Mouse (Mus musculus): Measurements from ENCODE around the gene Maco1.

Maco1 gene

DNA sequence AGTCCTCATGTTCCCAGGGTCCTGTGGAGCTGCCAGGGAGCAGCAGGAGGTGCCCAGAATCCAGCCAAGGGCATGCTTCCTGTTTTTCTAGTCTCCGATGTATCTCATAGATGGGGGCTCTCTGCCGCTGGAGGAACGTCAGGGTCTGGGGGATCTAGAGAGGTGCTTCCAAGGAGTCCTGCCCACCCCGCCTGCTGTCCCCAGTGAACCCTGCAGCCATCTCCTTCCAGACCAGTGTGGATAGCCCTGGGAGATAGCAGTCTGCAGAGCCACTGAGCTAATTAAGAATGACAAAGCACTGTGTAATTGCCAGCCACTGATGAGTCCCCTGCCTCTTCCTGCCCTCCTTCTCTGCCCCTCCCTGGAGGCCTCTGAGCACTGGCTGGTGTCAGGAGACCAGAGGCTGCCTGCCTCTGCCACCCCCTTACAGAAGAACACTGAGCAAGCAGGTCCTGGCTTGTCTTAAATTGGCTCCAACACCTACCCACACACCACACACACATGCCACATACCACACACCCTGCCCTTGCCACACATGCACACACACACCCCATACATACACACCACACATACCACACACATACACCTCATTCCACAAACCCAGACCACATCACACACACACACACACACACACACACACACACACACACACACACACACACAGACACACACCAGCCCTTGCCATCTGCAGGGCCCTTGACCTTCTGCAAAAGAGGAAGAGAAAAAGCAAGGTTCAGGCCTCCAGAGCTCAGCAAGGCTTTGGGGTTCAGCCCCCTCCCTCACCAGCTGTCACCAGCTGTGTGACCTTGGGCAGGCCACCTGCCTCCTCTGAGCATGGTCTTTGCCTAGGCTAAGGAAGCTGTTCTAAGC, 80.1 kb downstream of the Maco1 start:
- DNase-seq (ENCODE audit: low spot score), result no peak

DNA sequence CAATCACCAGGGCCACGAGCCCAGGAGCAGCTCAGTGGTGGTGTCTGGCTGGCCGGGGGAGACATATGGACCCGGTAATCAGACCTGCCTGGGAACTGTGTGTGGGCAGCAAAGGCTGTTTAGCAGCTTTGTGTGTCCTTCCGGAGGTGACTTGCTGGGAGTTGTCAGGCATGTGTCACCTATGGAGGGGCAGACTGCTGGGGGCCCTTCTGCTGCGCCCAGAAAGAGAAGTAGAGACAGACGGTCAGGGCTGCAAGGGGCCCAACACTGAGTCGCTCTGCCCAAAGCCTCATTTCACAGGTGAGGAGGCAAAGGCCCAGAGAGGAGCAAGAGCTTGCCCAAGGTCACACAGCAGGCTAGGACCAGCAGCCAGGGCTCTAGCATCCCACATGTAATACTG, 83.3 kb downstream of the Maco1 start:
- no peak for DNase-seq (ENCODE audit: low spot score)

DNA sequence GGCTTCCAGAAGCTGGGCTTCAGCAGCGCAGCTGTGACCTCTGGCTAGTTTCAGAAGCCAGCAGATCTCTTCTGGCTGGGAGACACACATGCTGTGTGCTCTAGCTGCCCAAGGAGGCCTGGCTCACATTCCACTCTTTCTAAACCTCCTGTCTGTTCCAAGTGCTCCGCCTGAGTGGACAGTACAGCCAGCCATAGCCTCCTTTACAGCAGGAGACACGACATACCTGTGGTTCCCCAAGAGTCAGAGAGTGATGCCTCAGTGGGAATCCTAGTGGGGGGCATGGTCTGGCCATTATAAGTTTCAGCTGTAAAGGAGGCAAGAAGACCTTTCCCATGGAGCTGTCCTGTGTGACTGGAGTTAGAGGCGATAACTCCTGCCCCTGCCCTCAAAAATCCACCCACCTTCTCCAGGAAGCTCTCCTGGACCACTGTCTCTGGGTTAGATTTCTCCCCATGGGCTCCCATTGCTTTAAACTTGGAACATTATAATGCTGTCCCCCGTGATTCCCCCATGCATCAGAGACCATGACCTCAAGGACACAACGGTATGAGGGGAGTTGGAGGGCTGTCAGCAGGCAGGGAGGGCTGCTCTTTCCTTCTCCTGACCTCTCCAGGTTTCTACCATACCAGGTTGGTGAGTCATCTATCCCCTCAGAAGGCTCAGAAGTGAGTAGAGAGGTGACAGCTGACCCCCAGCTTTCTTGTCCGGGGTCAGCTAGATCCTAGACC, 83.9 kb downstream of the Maco1 start:
- peak; percentile 81 for DNase-seq (ENCODE audit: low spot score)

DNA sequence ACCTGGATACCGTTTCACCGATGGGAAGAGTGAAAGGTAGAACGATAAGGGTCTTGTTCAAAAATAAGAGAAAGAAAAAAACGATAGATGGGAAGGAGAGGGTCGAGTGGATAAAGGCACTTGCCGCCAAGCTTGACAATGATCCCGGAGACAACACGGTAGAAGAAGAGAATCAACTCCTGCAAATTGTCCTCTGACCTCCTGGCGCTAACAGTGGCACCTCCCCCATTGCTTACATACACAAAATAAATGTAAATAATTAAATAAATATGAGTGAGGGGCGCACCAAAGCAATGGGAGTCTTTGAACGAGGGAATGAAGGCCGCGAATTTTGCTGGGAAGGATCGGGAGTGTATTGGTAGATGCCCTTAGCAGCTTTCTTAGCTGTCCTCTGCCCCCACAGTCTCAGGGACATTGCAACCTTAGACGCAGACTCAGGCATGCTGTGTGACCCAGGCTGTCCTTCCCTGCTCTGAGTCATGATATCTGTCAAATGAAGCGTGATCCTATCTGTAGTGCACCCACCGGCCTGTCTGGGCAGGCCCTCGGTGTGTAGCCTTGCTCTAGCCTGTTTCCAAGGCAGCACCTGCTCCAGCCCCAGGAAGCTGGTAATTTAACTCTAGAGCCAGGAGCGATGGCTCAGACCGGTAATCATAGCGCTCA, 84.8 kb downstream of the Maco1 start:
- peak; percentile 19 for DNase-seq (ENCODE audit: low spot score)

DNA sequence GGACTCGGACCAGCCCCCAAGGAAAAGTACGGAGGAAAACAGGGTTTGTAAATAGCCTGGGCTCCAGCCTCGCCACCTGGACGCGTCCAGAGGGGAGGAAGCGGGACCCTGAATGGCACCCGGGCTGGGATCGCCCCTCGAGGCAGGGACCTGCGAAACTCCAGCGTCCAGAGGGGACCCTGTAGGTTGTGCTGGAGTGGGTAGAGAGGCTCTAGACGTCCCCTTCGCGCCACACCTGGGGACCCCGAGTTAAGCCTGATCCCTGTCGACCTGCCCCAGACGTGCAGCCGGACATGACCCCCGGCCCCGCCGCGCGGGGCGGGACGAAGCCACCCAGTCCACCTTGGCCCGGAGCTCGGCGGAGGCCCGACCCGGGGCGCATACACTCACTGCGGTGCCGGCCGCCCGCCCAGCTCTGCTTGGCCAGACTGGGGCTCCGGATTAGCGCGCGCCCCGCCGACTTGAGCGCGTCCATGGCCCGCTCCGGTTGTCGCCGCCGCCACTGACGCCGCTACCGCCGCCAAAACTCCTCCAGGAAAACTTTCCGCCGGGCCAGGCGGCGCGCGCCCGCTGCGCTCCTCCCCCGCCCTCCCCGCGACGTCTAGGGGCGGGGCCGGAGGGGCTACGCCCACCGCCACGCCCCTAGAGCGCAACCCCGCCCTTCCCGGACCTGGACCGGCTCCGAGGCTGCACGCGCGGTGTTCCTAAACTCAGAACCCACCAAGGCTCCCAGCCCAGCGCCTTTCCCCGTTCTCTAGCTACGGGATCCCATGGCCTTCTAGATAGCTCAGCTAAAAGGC, 85.5 kb downstream of the Maco1 start, which contains the start of gene Ldlrap1:
Ldlrap1 (minus strand) TSS at position 599 of the 800 bp plus-strand sequence.
- peak; percentile 76 for DNase-seq (ENCODE audit: low spot score)

DNA sequence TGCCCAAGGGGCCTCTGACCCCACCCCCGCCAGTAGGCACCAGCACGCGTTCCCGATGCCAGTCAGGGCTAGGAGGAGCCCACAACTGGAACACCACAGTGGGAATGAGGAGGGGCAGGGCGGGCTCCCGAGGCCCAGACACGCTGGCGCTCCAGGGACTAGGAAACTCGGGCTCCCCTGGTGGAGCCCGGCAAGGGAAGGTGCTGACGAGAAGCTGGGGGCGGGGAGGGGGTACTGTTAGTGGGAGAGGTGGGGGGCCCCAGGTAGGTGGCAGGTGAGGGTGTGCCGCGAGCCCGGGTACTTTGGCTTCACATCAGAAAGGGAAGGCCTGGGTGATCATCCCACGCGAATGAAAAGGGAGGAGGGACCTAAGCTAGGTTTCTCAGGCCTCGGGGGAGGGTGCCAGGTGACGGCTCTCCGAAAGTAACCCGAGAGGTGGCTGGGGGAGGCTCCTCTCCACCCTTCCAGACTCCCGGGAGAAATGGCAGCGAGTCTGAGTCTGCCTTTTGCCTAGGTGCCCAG, 86.2 kb downstream of the Maco1 start:
- DNase-seq (ENCODE audit: low spot score), result peak; percentile 54

DNA sequence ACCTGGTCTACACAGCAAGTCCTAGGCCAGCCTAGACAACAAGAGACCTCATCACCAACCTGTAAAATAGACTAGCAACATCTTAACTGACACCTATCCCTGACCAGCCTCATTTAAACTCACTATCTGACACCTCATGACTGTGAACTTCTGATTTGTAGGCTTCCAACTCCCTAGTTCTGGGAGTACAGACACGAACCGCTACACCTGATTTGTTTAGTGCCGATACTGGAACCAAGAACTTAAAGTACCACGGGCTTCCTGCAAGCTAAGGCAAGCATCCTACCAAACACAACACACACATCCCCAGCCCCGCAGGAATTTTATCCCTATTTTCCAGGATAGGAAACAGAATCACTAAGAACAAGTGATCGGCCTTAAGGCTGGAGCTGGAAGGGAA, 86.9 kb downstream of the Maco1 start:
- no peak for DNase-seq (ENCODE audit: low spot score)

DNA sequence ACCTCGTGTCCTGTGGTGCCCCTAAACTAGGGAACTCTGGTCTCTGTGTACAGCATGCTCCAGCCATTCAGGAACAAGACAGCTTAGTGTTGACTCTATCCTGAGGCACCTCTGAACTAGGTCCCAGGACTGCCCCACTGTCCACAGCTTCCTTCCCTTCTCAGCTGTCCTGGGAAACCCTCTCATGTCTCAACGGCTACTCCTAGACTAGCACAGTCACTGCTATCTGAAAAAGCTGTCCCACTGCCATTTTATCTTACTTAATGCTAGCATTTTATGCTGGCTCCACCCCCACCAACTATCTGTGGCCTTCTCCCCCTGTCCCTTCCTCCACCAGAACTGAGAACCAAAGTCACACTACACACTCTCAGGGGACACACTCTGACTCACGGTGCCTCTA, 88.8 kb downstream of the Maco1 start:
- no peak for DNase-seq (ENCODE audit: low spot score)

DNA sequence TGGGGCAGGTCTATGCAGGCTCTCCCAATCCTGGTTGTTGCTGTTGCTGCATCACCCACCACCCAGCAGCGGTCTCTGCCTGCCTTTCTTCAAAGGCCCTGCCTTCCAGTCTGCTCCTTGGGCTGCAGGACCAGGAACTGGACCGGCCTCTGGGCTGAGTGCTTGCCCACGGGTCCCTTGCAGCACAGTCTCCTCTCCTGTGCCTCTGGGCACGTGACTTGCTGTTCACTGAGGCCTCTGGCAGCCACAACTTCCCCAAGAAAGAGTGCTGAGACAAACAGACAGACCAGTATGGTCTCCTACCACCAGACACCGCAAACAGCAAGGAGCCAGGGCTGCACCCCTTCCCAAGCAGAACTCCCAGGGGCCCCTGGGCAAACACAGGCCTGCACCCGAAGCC, 90.8 kb downstream of the Maco1 start:
- DNase-seq (ENCODE audit: low spot score), result no peak

DNA sequence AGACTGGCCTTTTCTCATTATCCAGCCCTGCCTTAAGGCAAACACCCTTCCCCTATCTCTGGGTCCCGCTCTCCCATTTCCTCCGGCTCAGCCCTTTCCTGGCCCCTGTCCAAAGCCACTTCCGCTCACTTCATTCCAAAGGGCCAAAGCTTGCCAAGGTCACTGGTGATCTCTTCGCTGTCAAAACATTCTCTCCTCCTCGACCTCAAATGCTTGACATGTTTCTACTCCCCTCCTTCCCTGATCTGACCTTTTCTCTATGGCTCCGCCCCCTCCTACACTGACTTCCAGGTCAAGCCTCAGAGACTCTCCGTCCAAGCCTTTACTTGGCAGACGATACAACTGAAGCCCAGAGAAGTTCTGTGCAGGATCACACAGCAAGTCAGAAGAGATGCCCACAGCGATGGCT, 92.3 kb downstream of the Maco1 start:
- DNase-seq (ENCODE audit: low spot score), result peak; percentile 86

DNA sequence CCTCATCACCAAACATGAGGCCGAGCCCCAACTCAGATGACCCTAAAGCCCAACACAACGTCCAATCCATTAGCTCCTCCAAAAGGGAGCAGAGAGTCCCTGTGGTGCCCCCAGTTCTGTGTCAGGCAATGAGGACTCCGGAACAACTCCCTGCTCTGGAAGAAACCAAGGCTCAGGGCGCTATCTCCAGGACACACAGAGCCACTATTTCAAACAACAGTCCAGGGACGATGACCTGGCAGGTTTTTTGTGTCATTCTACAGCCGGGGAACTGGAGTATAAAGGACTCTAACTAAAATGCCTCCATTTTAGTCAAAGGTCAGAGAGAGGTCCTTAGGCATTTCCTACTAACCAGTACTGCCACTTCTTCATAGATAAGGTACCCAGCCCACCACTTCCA, 92.9 kb downstream of the Maco1 start:
- peak; percentile 34 for DNase-seq (ENCODE audit: low spot score)

DNA sequence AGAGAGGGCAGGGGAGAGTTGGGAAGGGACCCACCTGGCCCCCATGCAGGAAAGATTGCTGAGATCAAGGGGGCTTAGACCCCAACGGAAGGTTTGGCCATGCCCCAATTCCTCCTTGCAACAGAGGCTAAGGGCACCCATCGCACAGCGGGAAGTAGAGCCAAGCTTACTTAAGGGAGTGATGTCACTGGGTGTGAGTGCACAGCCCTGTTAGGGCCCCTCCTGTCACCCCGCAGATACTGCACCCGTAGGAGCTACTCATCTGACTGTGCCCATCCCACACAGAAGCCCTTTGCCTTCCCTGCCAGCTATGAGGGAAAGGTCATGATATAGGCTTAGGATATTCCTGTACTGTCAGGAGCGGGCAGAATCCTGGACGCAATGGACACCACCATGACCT, 93.6 kb downstream of the Maco1 start:
- DNase-seq (ENCODE audit: low spot score), result peak; percentile 32

DNA sequence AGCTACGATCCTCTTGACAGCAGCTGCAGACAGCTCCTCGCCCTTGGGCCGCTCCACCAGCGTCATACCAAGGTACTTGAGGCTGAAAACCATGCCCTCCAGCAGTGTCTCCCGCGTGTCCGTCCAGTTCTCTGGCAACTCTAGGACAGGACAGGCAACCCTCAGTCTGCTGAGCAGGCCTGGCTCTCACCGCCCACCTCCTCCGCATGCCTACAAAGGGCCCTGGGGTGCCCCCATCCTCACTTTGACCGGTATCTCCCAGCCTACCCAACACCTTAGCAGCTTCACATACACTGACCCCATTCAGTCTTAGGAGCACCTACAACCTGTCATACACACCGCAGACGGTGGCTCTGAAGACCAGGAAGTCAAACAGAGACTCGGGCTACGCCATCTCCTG, 94.2 kb downstream of the Maco1 start:
- DNase-seq (ENCODE audit: low spot score), result no peak

DNA sequence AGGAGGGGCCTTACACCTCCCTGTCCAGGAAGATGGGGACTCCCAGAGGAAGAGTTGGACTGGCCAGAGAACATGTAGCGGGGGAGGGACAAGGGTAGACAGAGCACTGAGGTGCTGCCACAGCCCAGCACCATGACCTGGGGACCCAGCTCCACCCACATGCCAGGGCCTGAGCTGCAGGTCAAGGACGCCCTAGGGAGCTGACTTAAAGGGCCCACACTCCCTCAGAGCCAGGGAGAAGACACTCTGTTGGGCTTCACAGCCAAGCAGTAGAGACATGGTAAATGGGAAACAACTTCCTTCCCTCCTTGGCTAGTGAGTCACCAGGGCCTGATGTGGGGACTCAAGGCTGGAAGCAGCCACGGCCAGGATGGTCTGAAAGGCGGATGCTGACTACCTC, 94.8 kb downstream of the Maco1 start:
- DNase-seq (ENCODE audit: low spot score), result no peak

DNA sequence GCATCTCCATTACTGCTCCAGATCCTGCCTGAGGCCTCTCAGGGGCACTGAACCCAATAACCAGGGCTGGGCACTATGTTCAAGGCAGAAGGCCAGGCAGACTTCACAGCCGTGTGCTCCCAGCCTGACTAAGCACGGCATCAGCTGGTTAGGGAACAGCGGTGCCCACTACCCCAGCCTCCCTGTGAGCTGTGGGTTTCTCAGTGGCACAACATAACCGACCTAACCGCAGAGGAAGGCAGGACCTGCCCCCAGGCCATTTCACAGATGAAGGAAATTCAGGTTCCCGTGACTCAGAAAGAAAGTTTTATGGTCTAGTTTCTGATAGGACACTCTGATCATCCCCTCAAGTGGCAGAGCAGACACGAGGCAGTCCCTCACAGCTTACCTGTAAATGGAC, 96.2 kb downstream of the Maco1 start:
- DNase-seq (ENCODE audit: low spot score), result no peak

DNA sequence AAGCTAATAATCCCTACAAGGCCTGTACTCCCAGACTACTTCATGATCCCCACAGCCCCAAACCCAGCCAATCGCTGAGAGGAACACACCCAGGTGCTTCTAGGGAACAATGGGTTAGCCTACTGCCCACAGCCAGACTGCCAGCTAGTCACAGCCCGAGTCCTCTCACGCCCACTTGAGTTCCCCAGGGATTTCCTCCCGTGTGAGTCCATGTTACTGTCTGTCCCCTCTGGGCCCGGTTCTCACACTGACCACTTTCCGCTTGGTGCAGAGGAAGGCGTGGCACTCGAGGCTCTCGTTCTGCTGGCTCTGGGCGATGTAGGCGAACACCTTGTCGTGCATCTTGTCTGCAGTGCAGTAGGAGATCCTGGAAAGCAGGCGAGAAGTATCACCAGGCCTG, 98.2 kb downstream of the Maco1 start:
- DNase-seq (ENCODE audit: low spot score), result no peak

DNA sequence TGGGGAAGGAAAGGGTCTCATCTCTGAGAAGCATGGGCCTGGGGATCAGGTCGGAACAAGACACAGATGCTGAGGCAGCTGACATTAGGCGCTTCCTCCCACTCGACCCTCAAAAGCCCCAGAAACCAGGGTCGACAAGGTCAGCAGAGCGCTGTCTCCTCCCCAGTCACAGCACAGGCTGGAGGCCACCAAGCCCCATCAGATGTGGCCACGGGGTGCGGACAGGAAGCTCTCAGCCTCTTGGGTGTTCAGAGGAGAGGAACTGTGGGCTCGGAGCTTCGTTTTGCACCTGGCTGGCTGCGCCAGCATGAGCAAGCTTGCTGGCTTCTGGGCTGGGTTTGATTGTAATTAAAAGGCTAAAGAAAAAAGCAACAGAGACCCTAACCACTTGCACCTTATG, 98.8 kb downstream of the Maco1 start:
- DNase-seq (ENCODE audit: low spot score), result no peak

DNA sequence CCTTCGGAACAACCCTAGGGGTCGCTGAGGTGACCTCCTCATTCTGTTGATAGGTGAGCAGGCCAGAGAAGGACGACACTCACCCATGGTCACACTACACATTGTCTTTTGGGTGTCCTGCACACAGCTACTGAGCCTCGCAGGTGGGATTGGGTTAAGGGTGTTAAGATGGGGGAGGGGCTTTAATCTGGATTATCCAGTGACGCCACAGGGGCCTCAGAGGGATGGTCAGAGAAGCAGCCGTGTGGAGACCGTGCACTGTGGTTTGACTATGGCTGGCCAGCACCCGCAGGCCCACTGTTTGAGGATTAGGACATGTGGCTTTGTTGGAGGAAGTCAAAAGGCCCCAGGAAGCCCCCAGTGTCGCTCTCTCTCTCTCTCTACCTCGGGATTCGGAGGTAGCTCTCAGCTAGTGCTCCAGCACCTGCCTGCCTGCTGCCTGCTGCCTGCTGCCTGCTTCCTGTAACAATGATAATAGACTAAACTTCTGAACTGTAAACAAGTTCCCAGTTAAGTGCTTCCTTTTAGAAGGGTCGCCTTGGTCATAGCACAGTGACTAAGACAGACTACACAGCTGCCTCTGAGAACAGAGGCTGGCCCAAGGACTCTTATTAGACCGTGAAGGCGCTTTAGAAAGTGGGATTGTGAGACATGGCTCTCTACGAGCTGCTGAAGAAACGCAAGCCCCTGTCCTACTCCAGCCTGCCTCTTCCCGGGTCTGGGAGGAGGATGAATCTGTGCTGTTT, 99.5 kb downstream of the Maco1 start:
- DNase-seq (ENCODE audit: low spot score), result no peak

DNA sequence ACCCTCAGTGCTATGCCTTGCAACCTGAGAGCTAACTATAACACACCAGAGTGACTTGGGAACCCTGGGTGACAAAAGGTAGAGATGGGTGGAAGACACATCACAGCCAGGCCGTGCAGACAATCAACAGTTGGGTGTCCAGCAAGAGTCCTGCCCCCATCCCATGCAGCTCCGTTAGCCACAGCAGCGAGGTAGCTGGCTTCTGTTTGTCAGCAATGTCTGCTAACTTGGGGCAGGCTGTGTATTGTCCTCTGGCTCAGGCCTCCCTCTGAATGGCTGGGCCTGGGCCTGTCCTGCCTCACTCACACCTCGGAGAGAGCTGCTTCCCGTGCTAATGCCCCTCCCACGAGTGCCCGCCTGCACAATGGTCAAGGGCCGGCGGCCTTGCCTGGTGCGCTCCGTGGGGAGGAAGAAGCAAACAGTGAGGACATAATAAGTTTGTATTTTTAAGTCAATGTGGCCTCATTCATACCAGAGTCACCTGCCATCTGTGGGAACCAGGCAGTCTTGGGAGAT, 100.2 kb downstream of the Maco1 start:
- no peak for DNase-seq (ENCODE audit: low spot score)
